Mouse (Mus musculus): ENCODE data around the gene Arid3c.
A peak's percentile ranks its signal among the peaks of the same experiment; 100 is the strongest.

Gene Arid3c

DNA sequence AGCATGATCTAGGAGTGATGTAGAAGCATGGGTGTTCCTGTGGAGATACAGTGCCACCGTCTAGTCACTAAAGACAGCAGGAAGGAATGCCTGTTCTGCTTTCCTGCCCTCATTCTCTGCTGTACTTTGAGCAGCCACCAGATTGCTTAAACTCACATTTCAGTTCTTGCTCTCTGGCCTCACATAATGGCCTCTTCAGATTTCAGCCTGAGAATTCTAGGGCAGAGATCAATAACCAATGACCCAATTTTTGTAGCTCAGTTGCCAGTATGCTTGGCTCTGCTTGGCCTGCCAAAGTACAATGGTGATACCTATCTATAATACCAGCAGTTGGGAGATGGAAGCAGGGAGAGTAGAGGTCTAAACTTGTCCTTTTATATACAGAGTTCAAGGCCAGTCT is 14.1 kb upstream of the Arid3c start:
- no peak for DNase-seq (ENCODE audit: low spot score in 2 of 2)

DNA sequence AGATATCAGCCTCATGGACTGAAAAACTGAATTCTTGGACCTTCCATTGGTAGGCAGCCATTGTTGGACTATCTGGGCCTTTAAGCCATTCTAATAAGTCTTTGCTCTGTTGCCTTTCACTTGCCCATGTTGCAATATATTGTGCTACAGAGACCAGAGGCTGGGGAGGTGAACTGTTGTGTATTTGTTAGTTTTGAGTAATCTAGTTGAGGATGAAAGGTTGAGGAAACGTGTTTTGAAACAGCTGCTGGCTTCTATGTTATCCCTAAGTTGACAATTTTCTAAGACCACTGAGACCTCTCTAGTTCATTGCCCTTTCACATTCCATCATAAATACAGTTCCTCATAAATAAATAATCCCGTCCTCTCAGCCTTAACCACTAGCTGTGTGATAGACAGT is 13.2 kb upstream of the Arid3c start:
- DNase-seq (ENCODE audit: low spot score in 2 of 2): no peak

DNA sequence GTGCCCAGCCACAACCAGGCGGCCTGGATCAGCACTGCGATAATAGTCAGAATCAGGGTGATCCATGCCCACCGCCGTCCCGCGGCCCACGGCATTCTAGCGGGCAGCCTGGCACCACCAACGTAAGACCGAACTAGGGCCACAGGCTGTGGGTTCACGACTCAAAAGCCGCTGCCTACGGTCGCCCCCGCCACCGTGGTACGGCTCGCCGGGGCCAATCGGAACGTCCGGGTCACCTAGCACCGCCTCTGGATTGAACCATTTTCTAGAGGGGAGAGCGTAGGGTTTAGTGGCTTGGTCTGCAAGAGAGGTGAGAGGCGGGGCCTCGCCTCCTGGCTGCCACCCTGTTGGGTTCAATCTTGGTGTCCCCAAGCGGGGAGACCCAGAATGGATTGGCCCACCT is 10.2 kb upstream of the Arid3c start:
- DNase-seq (ENCODE audit: low spot score in 2 of 2): peak; percentile 95 to 96

DNA sequence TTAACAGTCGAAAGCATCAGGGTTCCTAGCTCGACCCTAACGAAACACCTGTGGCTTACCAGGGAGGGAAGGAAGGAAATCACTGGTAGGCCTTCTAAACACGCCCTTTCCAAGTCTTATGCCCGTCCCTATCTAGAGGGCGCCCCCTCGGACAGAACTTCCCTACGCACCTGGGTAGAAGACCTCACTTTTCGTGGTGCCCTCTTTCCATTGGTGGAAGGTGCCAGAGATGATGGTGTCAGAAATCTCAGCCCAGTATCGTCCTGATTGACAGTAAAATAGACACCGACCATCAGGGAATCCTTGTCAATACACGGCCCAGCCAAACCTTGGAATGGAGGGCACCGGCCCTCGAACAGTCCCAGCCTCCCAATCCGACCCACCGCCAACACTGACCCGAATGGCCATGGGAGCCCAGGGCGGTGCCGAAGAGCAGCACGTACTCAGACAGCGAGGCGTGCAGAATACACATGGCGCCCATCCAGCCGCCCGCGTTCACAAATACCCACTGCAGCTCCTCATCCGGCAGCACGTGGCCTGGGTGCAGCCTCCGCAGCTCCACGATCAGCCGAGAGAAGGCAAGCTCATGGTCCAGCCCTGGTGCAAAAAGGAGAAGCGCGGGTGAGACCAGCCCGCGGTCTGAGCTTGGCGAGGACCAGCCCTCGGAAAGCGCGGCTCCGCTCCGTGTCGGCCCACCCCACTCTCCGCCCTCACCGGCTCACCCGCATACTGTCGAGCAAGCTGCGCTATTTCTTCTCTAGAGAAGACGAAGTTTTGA is 9.6 kb upstream of the Arid3c start:
- peak; percentile 83 to 87 for DNase-seq (ENCODE audit: low spot score in 2 of 2)

DNA sequence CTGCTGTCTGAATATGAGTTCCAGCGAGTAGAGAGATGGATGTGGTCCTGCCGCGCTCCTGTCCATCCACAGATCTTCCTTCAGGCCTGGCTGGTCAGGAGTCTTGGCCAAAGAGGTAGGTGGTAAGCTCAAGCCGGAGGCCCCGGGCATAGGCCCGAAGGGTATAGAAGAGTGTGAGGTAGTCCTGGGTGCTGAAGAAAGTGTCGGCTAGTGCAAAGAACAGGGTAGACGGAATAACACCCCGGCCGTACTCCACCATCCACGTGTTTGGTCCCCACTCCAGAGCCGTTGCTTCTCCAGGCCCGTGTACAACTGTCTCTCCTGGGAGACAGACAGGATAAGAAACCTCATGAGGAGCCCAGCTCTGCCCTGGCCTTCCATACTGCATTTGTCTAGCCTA is 8.3 kb upstream of the Arid3c start:
- no peak for DNase-seq (ENCODE audit: low spot score in 2 of 2)

DNA sequence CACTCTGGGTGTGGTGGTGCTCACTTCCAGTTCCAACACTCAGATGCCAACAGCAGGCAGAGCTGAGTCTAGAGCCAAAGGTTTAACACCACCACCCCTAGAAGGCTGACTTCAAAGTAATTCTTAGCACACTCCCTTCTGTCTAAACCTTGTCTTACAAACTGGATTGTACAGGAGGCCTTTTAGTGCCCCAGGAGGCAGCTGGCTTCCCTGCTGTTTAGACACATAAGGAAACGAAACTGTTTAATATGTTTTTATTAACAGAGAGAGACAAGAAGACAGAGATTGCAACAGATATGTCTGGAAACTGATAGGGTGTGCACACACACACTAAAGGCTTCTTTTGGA is 7.3 kb upstream of the Arid3c start:
- no peak for DNase-seq (ENCODE audit: low spot score in 2 of 2)

DNA sequence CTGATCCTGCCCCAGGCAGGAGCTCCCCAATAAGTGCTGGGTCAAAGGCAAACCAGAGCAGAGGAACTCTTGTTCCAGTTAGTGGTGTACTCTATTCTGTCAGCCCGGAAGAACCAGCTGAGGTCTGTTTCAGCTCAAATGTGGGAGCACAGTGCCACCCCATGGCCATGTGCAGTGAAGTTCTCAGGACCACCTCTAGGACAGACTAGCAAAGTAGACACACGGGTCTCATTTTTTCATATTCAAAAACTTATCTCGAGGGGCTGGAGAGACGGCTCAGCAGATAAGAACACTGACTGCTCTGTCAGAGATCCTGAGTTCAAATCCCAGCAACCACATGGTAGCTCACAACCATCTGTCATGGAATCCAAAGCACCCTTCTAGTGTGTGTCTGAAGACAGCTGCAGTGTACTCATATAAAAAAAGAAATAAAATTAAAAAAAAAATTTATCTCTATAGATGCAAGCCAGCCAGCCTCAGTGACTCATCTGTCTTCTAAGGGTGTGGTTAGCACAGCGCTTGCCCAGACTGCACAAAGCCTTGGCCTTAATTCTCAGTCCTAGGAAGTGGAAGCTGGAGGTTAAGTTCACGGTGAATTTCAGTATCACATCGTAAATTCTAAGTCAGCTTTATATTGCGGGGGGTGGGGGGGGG is 6.8 kb upstream of the Arid3c start:
- peak; percentile 86 to 90 for DNase-seq (ENCODE audit: low spot score in 2 of 2)

DNA sequence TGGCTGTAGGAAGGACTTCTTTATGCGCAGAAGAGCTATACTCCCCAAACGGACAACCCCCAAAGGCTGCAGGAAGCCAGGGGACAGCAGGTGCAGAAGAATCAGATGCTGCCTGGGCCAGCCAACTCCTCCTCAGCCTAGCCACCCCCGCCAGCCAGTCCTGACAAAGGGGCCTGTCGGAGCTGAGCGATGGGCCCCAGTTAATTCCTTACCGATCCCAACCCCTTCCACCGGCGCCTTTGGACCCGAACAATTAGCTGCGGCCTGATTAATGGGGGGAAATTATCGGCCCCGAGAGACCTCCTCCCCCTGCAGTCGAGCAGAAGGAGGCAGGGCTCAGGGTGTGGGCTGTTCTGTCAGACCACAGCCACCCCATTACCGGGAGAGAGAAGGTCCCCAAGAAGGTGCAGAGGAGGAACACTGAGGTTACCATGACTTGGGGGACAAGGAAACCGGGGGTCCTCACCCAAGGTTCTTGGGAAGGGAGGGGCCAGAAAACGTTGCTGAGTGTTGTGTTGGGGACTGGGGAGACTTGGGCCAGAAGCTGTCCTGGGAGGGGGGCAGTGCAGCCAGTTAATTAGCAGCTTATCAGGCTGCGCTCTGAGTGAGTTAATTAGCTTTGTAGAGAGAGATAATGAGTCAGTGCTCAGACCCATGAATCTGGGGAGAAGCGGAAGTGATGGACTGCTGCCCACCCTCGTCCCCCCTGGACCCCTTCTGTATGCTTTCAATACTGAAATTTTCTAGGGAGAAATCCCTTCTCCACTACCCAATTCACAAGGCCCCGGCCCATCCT is 3.9 kb downstream of the Arid3c start:
- no peak for DNase-seq (ENCODE audit: low spot score in 2 of 2)

DNA sequence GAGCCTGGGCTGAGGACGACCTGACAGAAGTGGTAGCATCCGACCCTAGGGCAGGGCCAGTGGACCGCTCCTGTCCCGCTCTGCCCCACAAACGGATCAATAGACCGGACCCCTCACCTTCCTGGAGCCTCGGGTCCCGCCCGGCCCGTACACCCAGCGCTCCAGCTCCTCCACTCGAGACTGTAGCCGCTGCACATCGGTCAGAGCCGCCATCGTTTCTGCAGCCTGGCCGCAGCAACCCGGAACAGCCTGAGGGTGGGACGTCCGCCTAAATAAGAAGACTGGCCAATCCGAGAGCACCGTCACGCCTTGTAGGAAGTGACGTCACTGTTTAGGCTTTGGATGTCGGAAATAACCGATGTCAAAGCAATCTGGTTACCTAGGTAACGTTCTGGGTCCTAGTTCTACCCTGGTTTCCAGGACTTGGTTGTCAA is 8.0 kb downstream of the Arid3c start, which contains the start of gene Dctn3:
Gene Dctn3, minus strand, starts transcription at position 253 of the 434 bp plus-strand sequence.
- DNase-seq (ENCODE audit: low spot score in 2 of 2): peak; percentile 95 to 98

DNA sequence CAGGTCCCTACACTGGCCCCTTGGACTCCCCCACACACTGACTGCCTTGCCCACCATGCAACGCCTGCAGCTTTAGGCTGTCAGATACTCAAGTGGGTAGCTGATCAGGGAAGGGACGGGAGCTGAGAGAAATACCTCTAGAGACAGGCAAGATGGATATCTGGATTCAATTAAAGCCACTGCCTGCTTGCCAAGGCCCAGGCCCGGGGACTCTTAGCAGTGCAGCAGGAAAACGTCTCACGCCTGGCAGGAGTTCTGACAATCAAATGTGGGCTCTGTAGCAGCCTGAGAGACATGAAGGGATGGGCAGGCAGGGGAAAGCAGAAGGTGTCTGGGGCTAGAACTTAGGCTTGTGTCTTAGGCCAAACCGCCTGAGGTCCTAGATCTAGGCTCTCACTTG is 14.1 kb downstream of the Arid3c start:
- no peak for DNase-seq (ENCODE audit: low spot score in 2 of 2)

DNA sequence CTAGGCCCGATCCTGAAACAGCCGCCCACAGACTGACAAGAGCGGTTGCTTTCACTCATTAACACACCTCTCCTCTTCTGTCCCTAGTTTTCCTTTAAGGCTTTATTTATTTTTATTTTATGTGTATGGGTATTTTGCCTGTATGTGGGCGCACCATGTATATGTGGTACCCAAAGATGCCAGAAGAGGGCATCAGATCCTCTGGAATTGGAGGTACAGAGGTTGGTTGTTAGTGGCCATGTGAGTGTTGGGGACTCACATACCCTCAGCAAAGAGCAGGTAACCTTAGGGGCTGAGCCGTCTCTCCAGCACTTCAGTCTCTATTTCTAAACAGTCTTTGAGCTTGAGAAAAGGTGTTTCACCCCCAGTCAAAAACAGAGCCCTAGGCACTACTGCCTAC is 15.3 kb downstream of the Arid3c start:
- DNase-seq (ENCODE audit: low spot score in 2 of 2): peak in 1 of 2 experiments; percentile 64

DNA sequence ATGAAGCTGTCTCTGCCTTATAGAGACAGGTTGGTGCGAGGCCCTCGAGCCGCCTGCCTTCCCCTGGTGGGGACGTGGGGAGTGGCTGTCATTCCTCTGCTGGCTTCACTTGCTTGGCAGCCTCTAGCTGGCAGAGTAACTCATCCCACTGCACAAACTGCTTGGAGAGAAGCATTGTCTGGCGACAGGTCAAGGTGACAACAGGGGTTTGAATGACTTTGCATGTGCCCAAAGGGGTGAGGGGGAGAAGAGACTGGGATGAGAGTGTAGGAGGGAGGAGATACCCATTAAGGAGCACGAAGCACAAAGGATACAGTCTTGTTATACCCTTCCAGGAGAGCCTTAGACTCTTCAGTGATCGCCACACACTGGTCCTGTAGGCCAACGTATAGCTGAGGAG is 15.9 kb downstream of the Arid3c start:
- no peak for DNase-seq (ENCODE audit: low spot score in 2 of 2)

DNA sequence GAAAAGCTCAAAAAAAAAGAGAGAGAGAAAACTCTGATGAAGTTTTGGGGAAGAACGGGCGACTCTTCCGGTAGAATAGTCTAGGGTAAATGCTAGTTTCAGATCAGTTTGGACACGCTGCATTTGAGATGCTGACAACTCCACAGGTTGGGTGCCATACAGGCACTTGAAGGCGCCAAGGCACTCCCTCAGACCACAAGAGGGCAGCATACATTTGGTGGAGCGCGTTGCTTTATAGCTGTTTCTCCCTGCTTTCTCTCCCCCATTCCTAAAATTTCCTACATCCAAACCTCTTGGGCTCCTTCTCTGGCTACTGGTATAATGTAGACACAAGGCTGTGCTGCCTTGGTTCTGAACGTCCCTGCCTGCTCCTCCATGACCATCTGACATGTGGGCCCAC is 16.7 kb downstream of the Arid3c start:
- DNase-seq (ENCODE audit: low spot score in 2 of 2): peak; percentile 86

DNA sequence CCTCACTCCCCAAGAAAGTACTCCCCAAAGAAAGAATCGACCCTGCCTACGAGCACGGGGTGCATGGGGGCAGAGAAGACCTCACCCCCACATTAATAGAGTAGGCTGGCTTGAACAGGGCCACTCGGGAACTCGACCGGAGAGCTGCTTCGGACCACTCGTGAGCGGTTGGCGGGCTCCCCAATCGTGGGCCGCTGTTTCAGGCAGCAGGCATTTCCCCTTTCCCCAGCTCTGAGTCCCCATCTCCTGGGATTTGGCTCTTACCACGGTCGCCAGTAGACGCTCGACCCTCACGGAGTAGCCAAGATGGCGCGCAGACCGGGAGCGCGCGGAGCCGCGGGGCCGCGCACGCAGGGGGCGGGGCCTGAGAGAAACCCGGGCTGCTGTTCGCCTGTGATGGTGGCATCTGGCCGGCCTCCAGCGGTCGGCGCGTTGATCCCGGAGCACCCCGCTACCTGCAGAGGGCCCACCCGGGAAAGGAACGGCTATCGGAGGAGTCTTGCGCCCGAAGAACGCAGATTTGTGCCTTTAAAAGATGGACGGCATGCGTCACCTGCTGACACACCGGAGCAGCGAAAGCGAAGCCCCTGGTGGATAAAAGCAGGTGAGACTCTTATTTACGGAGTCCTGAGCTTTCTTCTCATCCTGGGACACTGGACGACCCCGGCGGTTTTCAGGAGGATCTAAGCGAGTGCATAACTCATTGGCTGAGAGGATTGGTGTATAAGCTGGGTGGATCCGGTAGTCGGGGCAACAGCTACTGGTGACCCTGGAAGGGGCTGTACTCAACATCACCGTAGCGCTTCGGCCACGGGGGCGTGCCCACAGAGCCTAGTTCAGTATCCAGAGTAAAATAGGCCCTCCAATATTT is 17.5 kb downstream of the Arid3c start, which contains the start of gene Rpp25l:
Gene Rpp25l, minus strand, starts transcription at position 338 of the 871 bp plus-strand sequence.
- DNase-seq (ENCODE audit: low spot score in 2 of 2): peak; percentile 87 to 88

DNA sequence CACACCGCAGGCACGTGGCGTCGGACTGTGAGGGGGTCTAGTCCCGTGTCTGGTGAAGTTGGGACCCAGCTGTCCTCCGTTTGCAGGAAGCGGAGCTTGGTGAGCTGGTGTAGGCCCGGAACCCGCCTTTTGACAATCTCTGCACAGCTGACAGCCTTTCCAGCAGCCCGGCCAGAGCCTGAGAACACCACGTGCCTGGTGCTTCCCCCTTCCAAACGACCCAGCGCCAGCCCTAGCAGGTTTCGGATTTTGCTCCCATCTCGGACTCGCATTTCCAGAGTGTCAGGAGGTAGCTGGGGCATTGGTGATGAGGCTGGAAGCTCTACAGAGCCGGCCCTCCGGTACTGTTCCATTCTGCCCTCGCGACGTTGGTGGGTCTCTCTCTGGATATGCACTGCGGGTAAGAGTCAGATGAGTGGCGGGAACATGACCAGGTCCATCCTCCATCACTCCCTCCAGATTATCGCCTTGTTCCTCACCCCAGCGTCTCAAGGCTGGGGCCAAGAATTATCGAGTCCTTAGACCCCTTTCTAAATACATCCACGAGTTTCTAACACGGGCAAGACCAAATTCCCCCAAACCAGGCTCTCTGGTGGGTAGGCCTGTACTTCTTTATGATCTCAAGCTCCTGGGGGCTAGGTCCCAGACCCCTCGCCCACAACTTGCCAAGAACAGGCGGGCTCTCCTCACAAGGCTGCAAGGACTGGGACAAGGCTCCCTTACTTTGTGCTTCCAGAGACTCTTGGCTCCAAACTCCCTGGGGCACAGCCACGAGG is 18.3 kb downstream of the Arid3c start:
- DNase-seq (ENCODE audit: low spot score in 2 of 2): peak in 1 of 2 experiments; percentile 49

DNA sequence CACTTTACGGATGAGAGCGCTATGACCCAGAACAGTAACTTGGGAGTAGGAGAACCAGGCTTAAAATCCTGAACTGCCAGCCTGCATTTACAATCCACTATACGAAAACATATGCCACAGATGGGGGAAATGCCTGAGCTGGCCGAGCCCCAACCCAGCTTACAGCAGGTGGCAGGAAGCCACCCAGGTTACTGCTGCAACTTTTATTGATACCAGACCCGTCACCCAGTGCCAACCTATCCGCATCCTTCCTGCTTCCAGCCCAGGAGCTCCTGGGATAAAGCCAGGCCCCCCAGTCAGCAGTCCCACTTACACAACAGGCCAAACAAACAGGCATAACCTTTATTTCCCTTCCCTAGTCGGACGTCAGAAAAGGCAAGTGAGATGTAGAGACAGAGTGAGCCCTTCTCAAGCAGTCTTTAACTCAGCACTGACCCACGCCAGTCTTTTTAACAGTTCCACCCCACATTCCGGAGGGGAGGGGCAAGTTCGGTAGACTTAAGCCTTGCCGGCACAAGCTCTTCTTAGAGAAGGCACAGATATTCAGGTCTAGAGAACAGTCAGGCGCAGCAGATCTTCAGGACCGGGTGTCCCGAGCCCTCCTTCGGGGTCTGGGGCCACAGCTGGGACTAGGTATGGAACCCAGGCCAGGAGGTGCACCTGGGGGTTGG is 19.1 kb downstream of the Arid3c start:
- DNase-seq (ENCODE audit: low spot score in 2 of 2): peak in 1 of 2 experiments; percentile 25

DNA sequence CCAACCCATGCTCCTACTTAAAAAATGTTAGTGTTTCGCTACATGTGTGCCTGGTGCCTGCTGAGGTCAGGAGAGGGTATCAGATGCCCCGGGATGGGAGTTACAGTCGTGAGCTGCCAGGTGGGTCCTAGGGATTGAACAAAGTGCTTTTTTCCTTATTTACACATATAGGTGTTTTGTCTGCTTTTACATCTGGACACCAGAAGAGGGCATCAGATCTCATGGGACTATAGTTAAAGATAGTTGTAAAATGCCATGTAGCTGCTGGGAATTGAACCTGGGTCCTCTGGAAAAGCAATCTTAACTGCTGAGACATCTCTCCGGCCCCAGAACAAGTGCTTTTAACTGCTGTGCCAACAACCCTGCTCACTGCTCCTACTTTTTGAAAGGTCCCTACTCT is 20.7 kb downstream of the Arid3c start:
- no peak for DNase-seq (ENCODE audit: low spot score in 2 of 2)

DNA sequence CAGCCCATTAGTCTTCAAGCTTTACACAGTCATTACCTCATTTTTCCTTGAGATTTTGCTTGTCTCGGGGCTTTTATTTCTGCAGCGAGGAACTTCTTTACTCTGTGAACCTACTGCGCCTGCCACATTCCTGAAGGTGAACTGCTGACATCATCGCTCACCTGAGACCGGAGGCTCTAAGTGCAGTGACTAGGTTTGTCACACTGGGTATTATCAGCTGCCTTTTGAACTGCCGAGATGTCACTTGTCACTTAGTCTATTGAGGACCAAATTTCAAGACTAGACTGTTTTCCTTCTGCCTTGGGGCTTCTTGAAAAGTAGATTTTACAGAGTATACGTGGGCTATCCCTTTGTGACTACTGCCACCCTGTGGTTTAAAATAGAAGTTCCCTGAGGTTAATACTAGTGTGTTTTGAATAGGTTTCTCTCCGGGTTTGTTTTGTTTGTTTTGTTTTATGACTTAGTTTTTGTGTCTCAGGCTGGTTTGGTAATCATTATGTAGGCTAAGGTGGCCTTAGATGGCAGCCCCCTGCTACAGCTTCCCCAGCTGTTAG is 22.7 kb downstream of the Arid3c start:
- peak in 1 of 2 experiments; percentile 41 for DNase-seq (ENCODE audit: low spot score in 2 of 2)

DNA sequence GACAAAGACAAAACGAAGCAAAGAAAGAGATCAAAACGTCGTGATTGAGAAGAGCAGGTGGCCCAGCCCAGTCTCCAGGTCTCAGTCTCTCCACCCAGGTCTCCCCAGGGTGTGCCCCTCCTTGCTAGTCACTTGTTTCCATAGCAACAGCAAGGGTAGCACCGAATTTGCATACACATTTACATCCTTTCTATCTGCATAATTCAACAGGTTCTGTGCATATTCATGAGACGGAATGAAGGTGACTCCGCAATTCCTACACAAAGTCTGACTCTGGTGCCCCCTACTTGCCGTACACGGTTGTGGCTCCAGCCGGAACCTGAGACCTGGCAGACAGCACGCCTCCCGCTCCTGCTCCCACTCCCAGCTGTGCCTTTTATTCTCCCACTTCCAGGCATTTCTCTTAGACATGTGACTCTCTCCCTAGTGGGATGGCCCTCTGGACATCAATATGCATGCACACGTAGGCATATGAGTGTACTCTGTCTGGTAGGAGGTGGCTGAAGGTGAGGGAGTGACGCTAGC is 23.9 kb downstream of the Arid3c start:
- peak; percentile 83 to 86 for DNase-seq (ENCODE audit: low spot score in 2 of 2)

Measured in right cerebral cortex, postnatal 10 days (tissue).